Mouse (Mus musculus) liver, adult 2 months (tissue): ENCODE measurements at regions not wholly inside any gene's neighbourhood (a gene's known extent, or its start where the extent isn't known, plus 50 kb on each side); places are given as distances from the start of the nearest gene placed in this dataset.

Experiments
- CTCF ChIP-seq: fragments of 200-500 bp; IDR thresholded peaks from 2 replicates; pipeline ENCODE4 v1.5.1; 2011; ENCODE audit warnings: low read depth, low read length, control low read depth
- POLR2A ChIP-seq: fragments of 200-500 bp; IDR thresholded peaks from 2 replicates; pipeline ENCODE4 v1.6.1; 2011; ENCODE audit warnings: low read length, control low read depth; ENCODE audit not compliant: insufficient read depth; ENCODE audit errors: extremely low read depth

DNA sequence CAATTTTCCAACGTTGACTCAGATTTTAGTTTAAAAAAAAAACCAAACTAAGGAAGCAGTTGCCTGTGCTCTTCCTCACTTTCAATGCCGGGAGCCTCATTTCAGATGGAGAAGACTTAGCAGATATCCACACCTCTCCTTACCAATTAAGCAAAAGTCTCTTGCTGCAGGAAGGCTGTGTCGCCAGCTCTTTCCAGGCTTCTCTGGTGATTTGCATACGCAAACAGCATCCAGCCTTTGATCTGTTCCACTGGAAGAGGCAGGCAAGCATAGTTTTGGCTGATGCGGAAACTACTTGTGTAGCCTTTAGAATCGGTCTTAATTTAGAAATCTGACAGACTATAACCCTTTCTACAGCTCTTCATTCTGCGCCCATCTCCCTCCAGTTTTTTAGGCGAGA, 108.5 kb downstream of the Cavin4 start:
- TF ChIP-seq POLR2A (no peak), CTCF (no peak)
